Mouse (Mus musculus) thymus, adult 2 months (tissue): ENCODE data around the gene Irf2bp2. TPM values are rescaled to one million over a fixed set of nuclear protein-coding genes. Genes with fewer than 3 reads are reported as not detected.

Experiments
- DNase-seq: peaks from one replicate; pipeline ENCODE4 v3.0.0; 2021
- H3K27ac ChIP-seq: fragments of 200-500 bp; 2 replicates; pipeline ENCODE4 v1.5.1; 2012; ENCODE audit warnings: low read length, control low read depth; ENCODE audit not compliant: control insufficient read depth, insufficient read depth
- H3K27me3 ChIP-seq: fragments of 200-500 bp; 2 replicates; pipeline ENCODE4 v1.6.1; 2012; ENCODE audit warnings: mild to moderate bottlenecking, low read length, moderate library complexity, mixed read lengths; ENCODE audit not compliant: control insufficient read depth, insufficient read depth
- H3K36me3 ChIP-seq: fragments of 200-500 bp; 2 replicates; pipeline ENCODE4 v1.6.1; 2012; ENCODE audit warnings: mild to moderate bottlenecking, low read length, moderate library complexity; ENCODE audit not compliant: control insufficient read depth, insufficient read depth
- H3K4me1 ChIP-seq: fragments of 200-500 bp; replicated peaks from 2 replicates; pipeline ENCODE4 v1.6.1; 2012; ENCODE audit warnings: low read length; ENCODE audit not compliant: control insufficient read depth, insufficient read depth
- H3K4me3 ChIP-seq: fragments of 200-500 bp; 2 replicates; pipeline ENCODE4 v1.5.1; 2012; ENCODE audit warnings: mild to moderate bottlenecking, low read length, control low read depth, moderate library complexity; ENCODE audit not compliant: control insufficient read depth, insufficient read depth
- CTCF ChIP-seq: fragments of 200-500 bp; IDR thresholded peaks from 2 replicates; pipeline ENCODE4 v1.5.1; 2012; ENCODE audit warnings: mild to moderate bottlenecking, control low read depth, low read length, moderate library complexity, borderline replicate concordance; ENCODE audit not compliant: control insufficient read depth, poor library complexity, insufficient read depth; ENCODE audit errors: extremely low read depth
- POLR2A ChIP-seq: fragments of 200-500 bp; IDR thresholded peaks from 2 replicates; pipeline ENCODE4 v1.6.1; 2012; ENCODE audit warnings: mild to moderate bottlenecking, low read length, control low read depth, moderate library complexity; ENCODE audit not compliant: control insufficient read depth, poor library complexity, insufficient read depth; ENCODE audit errors: extremely low read depth
- WGBS: fragments of 180-500 bp; shearing (Covaris S2); methylation state at CpG from one replicate; pipeline ENCODE4 v1.1.7; 2018; 5-methylcytosine and 5-hydroxymethylcytosine counted together
- polyA plus RNA-seq: library from polyadenylated mRNA; depleted of rRNA; stranded (reverse); fragments of >200 nt; gene quantifications from 2 replicates; pipeline ENCODE4 v1.2.3, GENCODE M21; 2012

Gene Irf2bp2
- polyA plus RNA-seq, 1 experiment = 71.7 TPM

DNA sequence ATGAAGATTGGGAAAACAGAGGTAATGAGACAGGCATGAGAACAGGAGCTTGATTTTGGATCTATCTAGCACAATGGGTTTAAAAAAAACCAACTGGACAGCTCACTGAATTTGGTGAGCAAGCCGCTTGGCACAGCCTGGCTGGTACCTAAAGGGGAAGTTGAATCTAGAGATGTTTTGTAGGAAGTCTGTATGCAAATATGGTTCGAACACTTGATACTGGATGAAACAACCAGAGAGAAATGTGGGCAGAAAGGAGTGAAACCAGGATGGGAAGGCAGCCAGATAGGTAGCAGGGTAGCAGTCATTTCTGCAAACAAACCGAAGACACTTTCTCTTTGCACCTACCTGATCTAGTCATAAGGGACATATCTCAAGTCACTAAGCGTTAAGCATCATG lies 13.0 kb downstream of the Irf2bp2 start:
- H3K36me3 ChIP-seq = no peaks in the 10 kb centered on the region
- TF ChIP-seq CTCF = no peak
- TF ChIP-seq POLR2A = no peak
- 62% methylated on average over 4 of the region's 4 CpGs for WGBS
- no peak overlapping the region for H3K4me3 ChIP-seq
- H3K27me3 ChIP-seq = no peaks in the 10 kb centered on the region
- no peak overlapping the region for H3K27ac ChIP-seq
- no peak for DNase-seq
- peaks cover 20% of the 10 kb centered on the region for H3K4me1 ChIP-seq

DNA sequence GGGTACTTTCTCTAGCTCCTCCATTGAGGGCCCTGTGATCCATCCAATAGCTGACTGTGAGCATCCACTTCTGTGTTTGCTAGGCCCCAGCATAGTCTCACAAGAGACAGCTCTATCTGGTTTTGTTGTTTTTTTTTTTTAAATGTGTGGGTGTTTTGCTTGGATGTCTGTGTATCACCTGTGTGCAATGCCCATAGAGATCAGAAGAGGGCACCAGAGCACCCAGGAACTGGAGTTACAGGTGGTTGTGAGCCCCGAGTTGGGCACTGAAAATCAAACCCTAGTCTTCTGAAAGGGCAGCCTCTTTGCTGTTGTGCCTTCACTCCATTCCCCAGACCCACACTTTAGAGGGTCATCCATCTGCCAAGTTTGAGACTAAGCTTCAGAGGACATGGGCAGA lies 13.7 kb downstream of the Irf2bp2 start:
- Histone ChIP-seq H3K36me3 (no peaks in the 10 kb centered on the region), H3K27me3 (no peaks in the 10 kb centered on the region), H3K4me1 (peaks cover 14% of the 10 kb centered on the region), H3K27ac (no peak overlapping the region), H3K4me3 (no peak overlapping the region)
- no peak for DNase-seq
- TF ChIP-seq CTCF = no peak
- TF ChIP-seq POLR2A = no peak
- WGBS = 92% methylated on average over 1 of the region's 1 CpGs

DNA sequence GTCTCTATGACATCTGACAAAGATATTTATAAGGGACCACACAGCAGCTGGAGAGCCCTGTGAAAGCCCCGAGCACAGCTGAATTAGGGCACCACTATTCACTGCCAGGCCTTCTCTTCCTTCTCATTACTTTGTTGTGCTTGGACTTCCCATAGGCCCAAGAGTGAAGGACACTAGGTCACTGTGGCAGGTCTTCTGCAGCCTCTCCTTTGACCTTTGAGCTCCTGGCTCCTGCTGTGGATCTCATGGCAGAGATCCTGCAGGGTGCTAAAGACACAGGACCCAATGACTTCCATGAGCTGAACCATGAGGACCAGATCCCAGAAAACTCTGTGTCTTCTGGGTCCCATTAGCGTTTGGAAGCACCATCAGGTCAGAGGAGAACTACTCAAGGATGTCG lies 15.1 kb downstream of the Irf2bp2 start:
- no peak for TF ChIP-seq CTCF
- TF ChIP-seq POLR2A = no peak
- Histone ChIP-seq H3K36me3 (no peaks in the 10 kb centered on the region), H3K4me3 (no peak overlapping the region), H3K4me1 (peaks cover 8% of the 10 kb centered on the region), H3K27me3 (no peaks in the 10 kb centered on the region), H3K27ac (no peak overlapping the region)
- over 99% methylated on average over 3 of the region's 3 CpGs for WGBS
- DNase-seq = no peak

- no peaks in the 10 kb centered on the region for H3K36me3 ChIP-seq
- H3K27me3 ChIP-seq = no peaks in the 10 kb centered on the region
- no peak for DNase-seq
- H3K27ac ChIP-seq = no peak overlapping the region
- no peak overlapping the region for H3K4me3 ChIP-seq
- TF ChIP-seq POLR2A = no peak
- no peak for TF ChIP-seq CTCF
- no peaks in the 10 kb centered on the region for H3K4me1 ChIP-seq
- WGBS = 95% methylated on average over 8 of the region's 8 CpGs
Measured at GRCm38 (mm10) chr8:126576919-126577318, 16.9 kb downstream of the Irf2bp2 start.

GRCm38 (mm10) chr8:126576086-126576485 lies 17.7 kb downstream of the Irf2bp2 start:
- H3K4me1 ChIP-seq = peaks cover 4% of the 10 kb centered on the region; the same call in 1 of the 2 replicates
- H3K27me3 ChIP-seq = no peaks in the 10 kb centered on the region
- no peaks in the 10 kb centered on the region for H3K36me3 ChIP-seq
- DNase-seq = no peak
- TF ChIP-seq POLR2A (no peak), CTCF (no peak)
- no peak overlapping the region for H3K4me3 ChIP-seq
- H3K27ac ChIP-seq = no peak overlapping the region

DNA sequence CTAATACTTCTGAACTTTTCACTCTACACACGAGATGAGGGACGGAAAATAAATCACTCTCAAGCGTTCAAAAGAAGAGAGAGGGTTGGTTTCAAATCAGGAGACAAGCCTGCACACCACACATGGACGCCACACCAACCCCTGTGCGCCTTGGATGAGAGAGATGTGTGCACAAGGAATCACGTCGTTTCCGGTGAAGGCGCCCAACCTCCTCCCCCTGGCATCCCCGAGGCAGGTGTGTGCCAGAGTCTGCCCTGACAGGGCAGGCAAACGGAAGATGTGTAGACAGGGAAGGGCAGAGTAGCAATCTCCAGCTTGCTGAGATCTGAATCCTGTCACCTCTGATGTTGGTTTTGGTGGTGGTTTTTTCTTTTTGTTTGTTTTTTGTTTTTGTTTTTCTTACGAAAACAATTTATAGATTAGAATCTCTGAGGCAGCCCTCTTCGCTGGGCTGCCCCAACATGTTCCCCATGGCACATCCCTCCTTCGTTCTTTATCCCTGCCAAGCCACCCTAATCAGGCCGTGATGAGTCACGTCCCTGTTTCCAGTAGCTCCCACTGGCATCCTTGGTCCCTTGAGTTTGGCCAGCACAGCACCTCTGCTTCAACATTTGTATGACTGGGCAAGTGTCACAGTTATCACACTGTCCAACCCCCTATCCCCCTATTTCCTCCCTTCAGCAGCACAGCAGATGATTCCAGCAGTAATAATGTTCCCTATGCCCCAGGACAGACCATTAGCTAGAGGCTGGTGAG lies 18.7 kb downstream of the Irf2bp2 start:
- no peak overlapping the region for H3K4me3 ChIP-seq

GRCm38 (mm10) chr8:126573878-126574277 lies 19.9 kb downstream of the Irf2bp2 start:
- 94% methylated on average over 4 of the region's 4 CpGs for WGBS

More for the DNA sequence above, 18.7 kb downstream of the Irf2bp2 start:
- TF ChIP-seq CTCF = no peak
- no peak for TF ChIP-seq POLR2A
- Histone ChIP-seq H3K27me3 (no peaks in the 10 kb centered on the region), H3K4me1 (peaks cover 9% of the 10 kb centered on the region; the same call in 1 of the 2 replicates), H3K36me3 (no peaks in the 10 kb centered on the region), H3K27ac (no peak overlapping the region)
- DNase-seq = no peak
- WGBS = 91% methylated on average over 16 of the region's 16 CpGs

More at GRCm38 (mm10) chr8:126573878-126574277, 19.9 kb downstream of the Irf2bp2 start:
- Histone ChIP-seq H3K27ac (no peak overlapping the region), H3K27me3 (no peaks in the 10 kb centered on the region), H3K4me1 (peaks cover 9% of the 10 kb centered on the region; the same call in 1 of the 2 replicates), H3K36me3 (no peaks in the 10 kb centered on the region), H3K4me3 (no peak overlapping the region)
- DNase-seq = no peak
- TF ChIP-seq CTCF (no peak), POLR2A (no peak)
